Mouse (Mus musculus) gastrocnemius, postnatal 10 days (tissue): ENCODE data around the gene Lgmn. TPM values are rescaled to one million over a fixed set of nuclear protein-coding genes. Genes with fewer than 3 reads are reported as not detected.

Experiments
- DNase-seq: peaks from one replicate; pipeline ENCODE4 v3.0.0; 2021; ENCODE audit warnings: mixed read lengths
- total RNA-seq, 2 experiments: library from RNA; stranded (reverse); gene quantifications; 2 replicates each; pipeline ENCODE4 v1.2.3; 2021

Gene Lgmn
- total RNA-seq, 2 experiments from 2014 or later, result 90.0 to 100 TPM

- DNase-seq, result no peak
Measured at GRCm38 (mm10) chr12:102434107-102434506, 5.5 kb downstream of the Lgmn start.

- no peak for DNase-seq
Measured at GRCm38 (mm10) chr12:102432238-102432637, 7.4 kb downstream of the Lgmn start.

- DNase-seq, result no peak
Measured at GRCm38 (mm10) chr12:102430228-102430627, 9.4 kb downstream of the Lgmn start.

GRCm38 (mm10) chr12:102429656-102430055 lies 10.0 kb downstream of the Lgmn start:
- no peak for DNase-seq

GRCm38 (mm10) chr12:102426285-102426684 lies 13.3 kb downstream of the Lgmn start:
- no peak for DNase-seq

GRCm38 (mm10) chr12:102425048-102425578 lies 14.5 kb downstream of the Lgmn start:
- no peak for DNase-seq

- no peak for DNase-seq
Measured at GRCm38 (mm10) chr12:102424456-102424855, 15.2 kb downstream of the Lgmn start.

- no peak for DNase-seq
Measured at GRCm38 (mm10) chr12:102423625-102424024, 16.0 kb downstream of the Lgmn start.

GRCm38 (mm10) chr12:102422623-102423320 lies 16.8 kb downstream of the Lgmn start:
- DNase-seq, result no peak

GRCm38 (mm10) chr12:102422065-102422464 lies 17.5 kb downstream of the Lgmn start:
- DNase-seq, result peak; percentile 45

- DNase-seq, result no peak
Measured at GRCm38 (mm10) chr12:102420168-102420890, 19.3 kb downstream of the Lgmn start.

GRCm38 (mm10) chr12:102419544-102419943 lies 20.1 kb downstream of the Lgmn start:
- no peak for DNase-seq

- no peak for DNase-seq
Measured at GRCm38 (mm10) chr12:102417701-102418100, 21.9 kb downstream of the Lgmn start.

GRCm38 (mm10) chr12:102416955-102417510 lies 22.6 kb downstream of the Lgmn start:
- no peak for DNase-seq

- peak; percentile 41 for DNase-seq
Measured at GRCm38 (mm10) chr12:102416391-102416837, 23.2 kb downstream of the Lgmn start.

- DNase-seq, result no peak
Measured at GRCm38 (mm10) chr12:102414686-102415085, 24.9 kb downstream of the Lgmn start.

GRCm38 (mm10) chr12:102413171-102413570 lies 26.4 kb downstream of the Lgmn start:
- no peak for DNase-seq

GRCm38 (mm10) chr12:102398588-102398987 lies 41.0 kb downstream of the Lgmn start:
- no peak for DNase-seq

GRCm38 (mm10) chr12:102395998-102396991 lies 43.3 kb downstream of the Lgmn start:
- DNase-seq, result no peak

- DNase-seq, result no peak
Measured at GRCm38 (mm10) chr12:102395537-102395936, 44.1 kb downstream of the Lgmn start.

GRCm38 (mm10) chr12:102394496-102394895 lies 45.1 kb downstream of the Lgmn start:
- no peak for DNase-seq

GRCm38 (mm10) chr12:102391982-102392381 lies 47.6 kb downstream of the Lgmn start:
- peak; percentile 31 for DNase-seq
